9 mouse cellular contexts compared by ENCODE assay signal in genomic region chr5:47014351-47014750, GRCm38 (mm10).
DNase-seq lines count a peak whose midpoint lies in the region; TF ChIP-seq lines count a peak whose summit lies in the region.
"Had no signal": no experiment of that assay in that cellular context is flagged by ENCODE, and none has a peak within 500 bp of the region (broad histone marks: within the 10 kb centered on the region; RNA-seq: fewer than 3 reads in every experiment).

No protein-coding gene starts in this region.

- no peaks in the 10 kb centered on the region for H3K36me3 ChIP-seq in ES-E14 (ENCODE audit: control insufficient read depth, insufficient read depth, low read length, poor library complexity, severe bottlenecking)
- H3K36me3 ChIP-seq: liver, embryonic 13.5 days had no signal

- H3K27ac ChIP-seq in ES-E14 (ENCODE audit: insufficient read depth, low read depth, low read length, poor library complexity, severe bottlenecking) = no peak overlapping the region
- H3K27ac ChIP-seq: liver, embryonic 13.5 days had no signal

- peak; percentile 27 for DNase-seq in kidney, adult 18-20 months
- no peak for DNase-seq in kidney, adult 11 months
- peak; percentile 34 for DNase-seq in ES-E14 (ENCODE audit: low read depth, low spot score)
- peak; percentile 14 for DNase-seq in adrenal gland, adult 2 months
- peak; percentile 7 for DNase-seq in fibroblast of lung, adult 2 months (ENCODE audit: low read depth)
- peak; percentile 32 to 43 for DNase-seq in left cerebral cortex, postnatal 25 days (ENCODE audit: low spot score in 2 of 2)
- DNase-seq in right cerebral cortex, postnatal 14 days = peak; percentile 64
- DNase-seq in B cell, adult 2 months = no peak
- DNase-seq: liver, embryonic 13.5 days had no signal

- no peak overlapping the region for H3K4me3 ChIP-seq in ES-E14 (ENCODE audit: insufficient read depth in 1 of 2, low read depth in 1 of 2, low read length in 2 of 2, poor library complexity in 1 of 2, severe bottlenecking in 1 of 2)
- H3K4me3 ChIP-seq: liver, embryonic 13.5 days had no signal

- in situ Hi-C loops in ES-E14 (cut with MboI; ENCODE audit: low sequenced_read_pairs in 2 of 2, unreplicated experiment in 2 of 2) = loop anchor here in 1 of 2 experiments (25.0 kb wide), 1 partner anchor 1123 kb away; no protein-coding TSS in a partner anchor

- no peak overlapping the region for H3K9ac ChIP-seq in ES-E14 (ENCODE audit: insufficient read depth, low read depth, low read length, poor library complexity, severe bottlenecking)
- H3K9ac ChIP-seq: liver, embryonic 13.5 days had no signal

- intact Hi-C loops in left cerebral cortex, postnatal 25 days (cut with DNase I) = no loop called here

- H3K4me1 ChIP-seq in ES-E14 (ENCODE audit: control insufficient read depth in 2 of 2, insufficient read depth in 2 of 2, low read length in 2 of 2, poor library complexity in 1 of 2) = no peaks in the 10 kb centered on the region
- H3K4me1 ChIP-seq: liver, embryonic 13.5 days had no signal

- no peaks in the 10 kb centered on the region for H3K9me3 ChIP-seq in ES-E14 (ENCODE audit: control insufficient read depth, insufficient read depth, low read depth, low read length)
- H3K9me3 ChIP-seq: liver, embryonic 13.5 days had no signal

TF ChIP-seq in ES-E14, 5 proteins besides CTCF, POLR2A, EP300 and RAD21:
- 0 out of 2 replicates have a peak, but pooled peaks have one; percentile 20 for TF ChIP-seq ZC3H11A (IDR thresholded peaks at IDR 0.05; ENCODE audit: borderline replicate concordance, low read depth, low read length)
- TF ChIP-seq HCFC1 (IDR thresholded peaks at IDR 0.05; ENCODE audit: borderline replicate concordance, insufficient read depth, low read length) = no peak

Comparison
In these comparisons a context has a peak if more than half of its experiments do, and no peak if none do; other contexts are left out.
1. DNase-seq: peak in kidney, adult 18-20 months (single experiment), ES-E14 (single experiment), adrenal gland, adult 2 months (single experiment), fibroblast of lung, adult 2 months (single experiment), left cerebral cortex, postnatal 25 days (2 of 2) and right cerebral cortex, postnatal 14 days (single experiment); none in kidney, adult 11 months (single experiment) and B cell, adult 2 months (0 of 2).